Mouse (Mus musculus): ENCODE measurements around the gene Zswim8. TPM values are rescaled to one million over a fixed set of nuclear protein-coding genes. Genes with fewer than 3 reads are reported as not detected.

Gene Zswim8
- polyA plus RNA-seq, 1 experiment: 156 TPM

GRCm38 (mm10) chr14:20771941-20772340 lies 64.6 kb downstream of the Zswim8 start:
- no peaks in the 10 kb centered on the region; the same call in 1 of the 2 replicates for H3K36me3 ChIP-seq (ENCODE audit: control insufficient read depth, insufficient read depth, low read length)
- H3K27ac ChIP-seq (ENCODE audit: control insufficient read depth, insufficient read depth, low read depth, low read length): no peak overlapping the region
- H3K4me1 ChIP-seq (ENCODE audit: control insufficient read depth, insufficient read depth, low read length): peaks cover 10% of the 10 kb centered on the region
- no peak for TF ChIP-seq CTCF (IDR thresholded peaks at IDR 0.05; ENCODE audit: control insufficient read depth, insufficient read depth, insufficient replicate concordance, low read depth, low read length)
- no peak for TF ChIP-seq POLR2A (IDR thresholded peaks at IDR 0.05; ENCODE audit: control insufficient read depth, low read depth, low read length)
- no peaks in the 10 kb centered on the region for H3K27me3 ChIP-seq (ENCODE audit: control insufficient read depth, insufficient read depth, low read length)
- no peak overlapping the region for H3K4me3 ChIP-seq (ENCODE audit: control insufficient read depth, low read depth, low read length)

- no peak for TF ChIP-seq CTCF (IDR thresholded peaks at IDR 0.05; ENCODE audit: control insufficient read depth, insufficient read depth, insufficient replicate concordance, low read depth, low read length)
- TF ChIP-seq POLR2A (IDR thresholded peaks at IDR 0.05; ENCODE audit: control insufficient read depth, low read depth, low read length): no peak
- Histone ChIP-seq H3K4me1 (ENCODE audit: control insufficient read depth, insufficient read depth, low read length) (peaks cover 10% of the 10 kb centered on the region), H3K27me3 (ENCODE audit: control insufficient read depth, insufficient read depth, low read length) (no peaks in the 10 kb centered on the region), H3K4me3 (ENCODE audit: control insufficient read depth, low read depth, low read length) (no peak overlapping the region), H3K27ac (ENCODE audit: control insufficient read depth, insufficient read depth, low read depth, low read length) (no peak overlapping the region), H3K36me3 (ENCODE audit: control insufficient read depth, insufficient read depth, low read length) (peaks cover under 1% of the 10 kb centered on the region; the same call in 1 of the 2 replicates)
Observed at GRCm38 (mm10) chr14:20772808-20773207, 65.5 kb downstream of the Zswim8 start.

Other genes starting within 250 kb of the Zswim8 start
- 12.2 and 13.6 TPM in 2 replicates for gene Anxa7, start 227.4 kb upstream of the Zswim8 start, polyA plus RNA-seq (2012; rRNA removed)
- 1.7 and 2.1 TPM in 2 replicates for gene Mss51, start 210.7 kb upstream of the Zswim8 start, polyA plus RNA-seq (2012; rRNA removed)
- 7.7 and 10.0 TPM in 2 replicates for gene Ppp3cb, start 161.0 kb upstream of the Zswim8 start, polyA plus RNA-seq (2012; rRNA removed)
- 12.9 and 14.4 TPM in 2 replicates for gene Usp54, start 66.5 kb upstream of the Zswim8 start, polyA plus RNA-seq (2012; rRNA removed)
- 0.28 and 0.47 TPM in 2 replicates for gene Myoz1, start 51.0 kb upstream of the Zswim8 start, polyA plus RNA-seq (2012; rRNA removed)
- gene Synpo2l, start 39.2 kb upstream of the Zswim8 start, polyA plus RNA-seq (2012; rRNA removed): 0.38 and 0.60 TPM in 2 replicates
- 78.2 and 80.7 TPM in 2 replicates for gene Sec24c, start 33.2 kb upstream of the Zswim8 start, polyA plus RNA-seq (2012; rRNA removed)
- gene Fut11, start 12.6 kb upstream of the Zswim8 start, polyA plus RNA-seq (2012; rRNA removed): 2.1 and 2.3 TPM in 2 replicates
- gene Chchd1, start 4.5 kb upstream of the Zswim8 start, polyA plus RNA-seq (2012; rRNA removed): 36.1 and 36.2 TPM in 2 replicates
- gene Ndst2, start 27.0 kb downstream of the Zswim8 start, polyA plus RNA-seq (2012; rRNA removed): 33.2 and 39.0 TPM in 2 replicates
- 16.4 and 18.6 TPM in 2 replicates for gene Camk2g, start 86.5 kb downstream of the Zswim8 start, polyA plus RNA-seq (2012; rRNA removed)
- 0.73 and 1.2 TPM in 2 replicates for gene Plau, start 129.1 kb downstream of the Zswim8 start, polyA plus RNA-seq (2012; rRNA removed)
- 21.8 and 22.9 TPM in 2 replicates for gene Vcl, start 221.8 kb downstream of the Zswim8 start, polyA plus RNA-seq (2012; rRNA removed)